Mouse (Mus musculus) limb, embryonic 12.5 days (tissue): ENCODE results near the gene Pgs1. TPM values are rescaled to one million over a fixed set of nuclear protein-coding genes. Genes with fewer than 3 reads are reported as not detected.

Source experiments
- ATAC-seq: fragments of 200-750 bp; cut with Nextera tagmentation; 2 replicates; pipeline ENCODE4 v1.8.0; 2017; ENCODE audit warnings: low read depth, moderate TSS enrichment; ENCODE audit not compliant: insufficient number of reproducible peaks, insufficient read depth, low FRiP score, low TSS enrichment
- H3K27ac ChIP-seq: fragments of 300-500 bp; sonication (generic); 2 replicates; pipeline ENCODE4 v1.5.1; 2016; ENCODE audit warnings: mild to moderate bottlenecking, moderate library complexity
- H3K27me3 ChIP-seq: fragments of 300-500 bp; sonication (generic); 2 replicates; pipeline ENCODE4 v1.6.1; 2016; ENCODE audit warnings: mild to moderate bottlenecking, moderate library complexity
- H3K36me3 ChIP-seq: fragments of 300-500 bp; sonication (generic); 2 replicates; pipeline ENCODE4 v1.6.1; 2016; ENCODE audit warnings: mild to moderate bottlenecking, moderate library complexity
- H3K4me1 ChIP-seq: fragments of 300-500 bp; sonication (generic); replicated peaks from 2 replicates; pipeline ENCODE4 v1.6.1; 2016
- H3K4me2 ChIP-seq: fragments of 300-500 bp; sonication (generic); 2 replicates; pipeline ENCODE4 v1.6.1; 2016; ENCODE audit warnings: mild to moderate bottlenecking, moderate library complexity
- H3K4me3 ChIP-seq: fragments of 300-500 bp; sonication (generic); replicated peaks from 2 replicates; pipeline ENCODE4 v1.5.1; 2016; ENCODE audit warnings: mild to moderate bottlenecking
- H3K9ac ChIP-seq: fragments of 300-500 bp; sonication (generic); replicated peaks from 2 replicates; pipeline ENCODE4 v1.6.1; 2016; ENCODE audit warnings: mild to moderate bottlenecking, moderate library complexity
- H3K9me3 ChIP-seq: fragments of 300-500 bp; sonication (generic); 2 replicates; pipeline ENCODE4 v1.6.1; 2016; ENCODE audit warnings: mild to moderate bottlenecking, moderate library complexity
- WGBS: fragments of 180-500 bp; shearing (Covaris S2); methylation state at CpG from one replicate; pipeline ENCODE4 v1.1.7; 2016; 5-methylcytosine and 5-hydroxymethylcytosine counted together
- polyA plus RNA-seq: library from polyadenylated mRNA; unstranded; fragments of >200 nt; fragmentation: Nextera tagmentation; extraction: Ambion mirVana; gene quantifications from 2 replicates; pipeline ENCODE4 v1.2.1, GENCODE M21; 2016

The Pgs1 gene
- polyA plus RNA-seq, 1 experiment from 2014 or later = 43.1 TPM

GRCm38 (mm10) chr11:117963872-117964271 is 22.2 kb upstream of the Pgs1 start:
- ATAC-seq = 0 out of 2 replicates have a peak, but pooled peaks have one; percentile 26
- peaks cover 73% of the 10 kb centered on the region for H3K4me1 ChIP-seq
- H3K9ac ChIP-seq = peak overlapping the region; percentile 54

GRCm38 (mm10) chr11:117964294-117964693 is 21.8 kb upstream of the Pgs1 start:
- Histone ChIP-seq H3K4me1 (peaks cover 73% of the 10 kb centered on the region), H3K9ac (no peak overlapping the region; the same call in 1 of the 2 replicates), H3K36me3 (peaks cover 10% of the 10 kb centered on the region), H3K27ac (peak overlapping the region; percentile 92), H3K4me3 (0 out of 2 replicates have a peak overlapping the region, but pooled peaks have one; percentile 40), H3K4me2 (peak overlapping the region; percentile 99), H3K9me3 (no peaks in the 10 kb centered on the region), H3K27me3 (peaks cover 27% of the 10 kb centered on the region)
- ATAC-seq = no peak
- WGBS = 24% methylated on average over 1 of the region's 1 CpGs

More at GRCm38 (mm10) chr11:117963872-117964271, 22.2 kb upstream of the Pgs1 start:
- Histone ChIP-seq H3K27me3 (peaks cover 27% of the 10 kb centered on the region), H3K9me3 (no peaks in the 10 kb centered on the region), H3K4me3 (peak overlapping the region; percentile 40), H3K36me3 (peaks cover 10% of the 10 kb centered on the region), H3K27ac (peak overlapping the region; percentile 92), H3K4me2 (peak overlapping the region; percentile 99)
- WGBS = under 1% methylated on average over 9 of the region's 9 CpGs

DNA sequence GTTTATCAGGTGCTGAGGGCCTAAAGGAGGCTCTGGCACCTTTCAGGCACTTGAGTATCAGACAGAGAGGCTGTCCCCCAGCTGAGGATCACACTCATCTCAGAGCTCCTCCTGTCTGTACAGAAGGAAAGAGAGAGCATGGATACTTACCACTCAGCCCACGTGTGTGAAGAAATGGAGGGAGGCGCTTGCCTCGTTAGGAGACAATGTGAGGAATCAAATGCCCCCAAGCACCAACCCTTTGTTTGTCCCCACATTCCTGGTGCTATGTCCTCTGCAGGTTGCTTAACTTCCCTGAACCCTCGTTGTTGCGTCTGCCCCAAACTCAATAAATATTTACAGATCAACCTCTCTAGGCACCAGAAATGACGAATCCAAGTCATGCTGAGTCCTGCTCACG is 21.0 kb upstream of the Pgs1 start:
- Histone ChIP-seq H3K9me3 (no peaks in the 10 kb centered on the region), H3K27me3 (peaks cover 27% of the 10 kb centered on the region), H3K36me3 (peaks cover 10% of the 10 kb centered on the region), H3K4me1 (peaks cover 71% of the 10 kb centered on the region), H3K27ac (peak overlapping the region; percentile 92), H3K9ac (no peak overlapping the region; the same call in 1 of the 2 replicates), H3K4me3 (no peak overlapping the region), H3K4me2 (peak overlapping the region; percentile 99)
- 30% methylated on average over 7 of the region's 7 CpGs for WGBS
- no peak for ATAC-seq

GRCm38 (mm10) chr11:117965561-117965981 is 20.5 kb upstream of the Pgs1 start:
- peak overlapping the region; percentile 48; the same call in 1 of the 2 replicates for H3K9ac ChIP-seq
- H3K36me3 ChIP-seq = peaks cover 10% of the 10 kb centered on the region
- H3K4me3 ChIP-seq = 0 out of 2 replicates have a peak overlapping the region, but pooled peaks have one; percentile 15
- peaks cover 27% of the 10 kb centered on the region for H3K27me3 ChIP-seq
- H3K4me1 ChIP-seq = peaks cover 75% of the 10 kb centered on the region
- whole genome bisulfite sequencing = 20% methylated on average over 9 of the region's 9 CpGs
- H3K9me3 ChIP-seq = no peaks in the 10 kb centered on the region
- no peak for ATAC-seq
- peak overlapping the region; percentile 99 for H3K4me2 ChIP-seq
- H3K27ac ChIP-seq = peak overlapping the region; percentile 26; the same call in 1 of the 2 replicates

GRCm38 (mm10) chr11:117966506-117967100 is 19.5 kb upstream of the Pgs1 start:
- Histone ChIP-seq H3K27me3 (peaks cover 27% of the 10 kb centered on the region), H3K9ac (no peak overlapping the region), H3K4me1 (peaks cover 75% of the 10 kb centered on the region), H3K9me3 (no peaks in the 10 kb centered on the region), H3K4me3 (peak overlapping the region; percentile 71), H3K4me2 (peak overlapping the region; percentile 99), H3K36me3 (peaks cover 10% of the 10 kb centered on the region), H3K27ac (no peak overlapping the region)
- 43% methylated on average over 7 of the region's 7 CpGs for WGBS
- ATAC-seq = no peak

- peak overlapping the region; percentile 99 for H3K4me2 ChIP-seq
- H3K4me3 ChIP-seq = peak overlapping the region; percentile 71
- H3K9me3 ChIP-seq = no peaks in the 10 kb centered on the region
- H3K4me1 ChIP-seq = peaks cover 68% of the 10 kb centered on the region
- 7% methylated on average over 34 of the region's 34 CpGs for WGBS
- ATAC-seq = no peak
- H3K27ac ChIP-seq = no peak overlapping the region
- peak overlapping the region; percentile 83 for H3K9ac ChIP-seq
- H3K27me3 ChIP-seq = peaks cover 27% of the 10 kb centered on the region
- peaks cover 10% of the 10 kb centered on the region for H3K36me3 ChIP-seq
Measured at GRCm38 (mm10) chr11:117967249-117968015, 18.7 kb upstream of the Pgs1 start.

DNA sequence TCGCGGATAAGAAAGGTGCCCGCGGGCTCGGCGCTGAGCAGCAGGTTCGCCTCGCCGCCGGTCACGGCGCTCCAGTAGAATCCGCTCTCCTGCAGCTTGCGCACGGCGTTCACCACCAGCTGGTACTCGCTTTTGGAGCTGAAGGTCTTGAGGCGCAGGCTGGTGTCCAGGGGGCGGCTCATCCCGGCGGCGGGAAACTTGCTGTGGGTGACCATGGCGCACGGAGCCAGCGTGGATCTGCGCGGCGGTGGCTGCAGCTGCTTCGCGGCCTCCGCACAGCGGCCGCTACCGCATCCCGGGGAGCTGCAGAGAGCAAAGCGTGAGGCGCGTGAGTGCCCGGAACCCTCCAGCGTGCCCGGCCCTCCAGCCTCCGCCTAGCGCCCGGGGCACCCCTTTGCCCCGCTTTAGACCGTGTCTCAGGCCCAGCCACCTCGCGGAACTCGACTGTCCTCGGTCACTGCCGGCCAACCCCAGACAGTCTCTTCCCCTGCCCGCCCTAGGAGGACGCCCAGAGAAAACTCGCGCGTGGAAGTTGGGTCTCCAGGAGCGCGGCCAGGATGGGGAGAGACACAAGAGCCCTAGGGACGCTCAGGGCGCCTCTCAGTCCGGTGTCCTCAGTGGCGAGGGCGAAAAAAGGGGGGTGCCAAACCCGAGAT is 17.9 kb upstream of the Pgs1 start:
- peak; percentile 0; the same call in 1 of the 2 replicates for ATAC-seq
- peak overlapping the region; percentile 99 for H3K4me2 ChIP-seq
- peak overlapping the region; percentile 98 for H3K27ac ChIP-seq
- H3K36me3 ChIP-seq = peaks cover 10% of the 10 kb centered on the region
- H3K27me3 ChIP-seq = peaks cover 27% of the 10 kb centered on the region
- peak overlapping the region; percentile 83 for H3K9ac ChIP-seq
- peaks cover 61% of the 10 kb centered on the region for H3K4me1 ChIP-seq
- under 1% methylated on average over 64 of the region's 64 CpGs for WGBS
- H3K4me3 ChIP-seq = peak overlapping the region; percentile 71
- no peaks in the 10 kb centered on the region for H3K9me3 ChIP-seq

DNA sequence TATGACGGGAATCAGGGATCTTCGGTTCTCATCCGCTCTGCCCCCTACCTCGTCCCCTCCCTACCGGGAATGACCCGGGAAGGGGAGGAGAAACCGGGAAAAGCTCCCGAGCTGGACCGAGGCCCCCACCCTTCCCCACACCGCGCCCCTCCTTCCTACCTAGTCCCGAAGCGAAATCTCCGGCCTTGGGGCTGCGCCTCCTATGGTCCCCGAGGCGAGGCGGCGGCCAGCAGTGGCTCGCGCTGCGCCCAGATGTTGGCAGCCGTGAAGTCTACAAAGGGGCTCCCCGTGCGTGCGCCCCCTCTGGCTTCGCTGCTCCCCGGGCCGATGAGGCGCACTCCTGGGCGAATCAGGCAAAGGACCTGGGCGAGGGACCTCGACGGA is 17.4 kb upstream of the Pgs1 start:
- H3K9ac ChIP-seq = peak overlapping the region; percentile 83
- peaks cover 57% of the 10 kb centered on the region for H3K4me1 ChIP-seq
- peak overlapping the region; percentile 98 for H3K27ac ChIP-seq
- peaks cover 27% of the 10 kb centered on the region for H3K27me3 ChIP-seq
- H3K36me3 ChIP-seq = peaks cover 10% of the 10 kb centered on the region
- H3K9me3 ChIP-seq = no peaks in the 10 kb centered on the region
- H3K4me2 ChIP-seq = peak overlapping the region; percentile 99
- H3K4me3 ChIP-seq = peak overlapping the region; percentile 71
- under 1% methylated on average over 34 of the region's 34 CpGs for WGBS
- ATAC-seq = peak; percentile 26; the same call in 1 of the 2 replicates

GRCm38 (mm10) chr11:117969100-117969944 is 16.8 kb upstream of the Pgs1 start:
- Histone ChIP-seq H3K36me3 (peaks cover 10% of the 10 kb centered on the region), H3K4me2 (peak overlapping the region; percentile 99), H3K9me3 (no peaks in the 10 kb centered on the region), H3K27me3 (peaks cover 27% of the 10 kb centered on the region), H3K27ac (peak overlapping the region; percentile 98), H3K9ac (peak overlapping the region; percentile 83), H3K4me1 (peaks cover 50% of the 10 kb centered on the region), H3K4me3 (peak overlapping the region; percentile 71)
- peak; percentile 92 for ATAC-seq
- under 1% methylated on average over 63 of the region's 65 CpGs for WGBS
